Mouse (Mus musculus) heart, embryonic 13.5 days (tissue): ENCODE measurements around the gene Rbm20. TPM values are rescaled to one million over a fixed set of nuclear protein-coding genes. Genes with fewer than 3 reads are reported as not detected.

Experiments used
- ATAC-seq: fragments of 200-750 bp; cut with Nextera tagmentation; 2 replicates; pipeline ENCODE4 v1.8.0; 2017; ENCODE audit warnings: moderate TSS enrichment; ENCODE audit not compliant: insufficient number of reproducible peaks, low FRiP score, low TSS enrichment; ENCODE audit errors: extremely low read depth
- H3K27ac ChIP-seq: fragments of 300-500 bp; sonication (generic); replicated peaks from 2 replicates; pipeline ENCODE4 v1.5.1; 2015; ENCODE audit warnings: moderate library complexity, mild to moderate bottlenecking, inconsistent platforms
- H3K27me3 ChIP-seq: fragments of 300-500 bp; sonication (generic); replicated peaks from 2 replicates; pipeline ENCODE4 v1.6.1; 2015; ENCODE audit warnings: mild to moderate bottlenecking, inconsistent platforms
- H3K36me3 ChIP-seq: fragments of 300-500 bp; sonication (generic); 2 replicates; pipeline ENCODE4 v1.6.1; 2015; ENCODE audit warnings: mild to moderate bottlenecking, inconsistent platforms
- H3K4me1 ChIP-seq: fragments of 300-500 bp; sonication (generic); 2 replicates; pipeline ENCODE4 v1.6.1; 2015; ENCODE audit warnings: inconsistent platforms
- H3K4me2 ChIP-seq: fragments of 300-500 bp; sonication (generic); 2 replicates; pipeline ENCODE4 v1.6.1; 2015; ENCODE audit warnings: inconsistent platforms, mild to moderate bottlenecking, moderate library complexity
- H3K4me3 ChIP-seq: fragments of 300-500 bp; sonication (generic); 2 replicates; pipeline ENCODE4 v1.5.1; 2015; ENCODE audit warnings: moderate library complexity, mild to moderate bottlenecking, inconsistent platforms
- H3K9ac ChIP-seq: fragments of 300-500 bp; sonication (generic); 2 replicates; pipeline ENCODE4 v1.6.1; 2015; ENCODE audit warnings: inconsistent platforms, mild to moderate bottlenecking, moderate library complexity
- H3K9me3 ChIP-seq: fragments of 300-500 bp; sonication (generic); 2 replicates; pipeline ENCODE4 v1.6.1; 2016; ENCODE audit warnings: inconsistent platforms
- WGBS: fragments of 180-500 bp; shearing (Covaris S2); methylation state at CpG from one replicate; pipeline ENCODE4 v1.1.7; 2015; ENCODE audit warnings: mixed read lengths; 5-methylcytosine and 5-hydroxymethylcytosine counted together
- polyA plus RNA-seq: library from polyadenylated mRNA; unstranded; fragments of >200 nt; fragmentation: Nextera tagmentation; extraction: Ambion mirVana; gene quantifications from 2 replicates; pipeline ENCODE4 v1.2.1, GENCODE M21; 2015

Gene Rbm20
- polyA plus RNA-seq, 1 experiment from 2014 or later: 33.1 TPM

DNA sequence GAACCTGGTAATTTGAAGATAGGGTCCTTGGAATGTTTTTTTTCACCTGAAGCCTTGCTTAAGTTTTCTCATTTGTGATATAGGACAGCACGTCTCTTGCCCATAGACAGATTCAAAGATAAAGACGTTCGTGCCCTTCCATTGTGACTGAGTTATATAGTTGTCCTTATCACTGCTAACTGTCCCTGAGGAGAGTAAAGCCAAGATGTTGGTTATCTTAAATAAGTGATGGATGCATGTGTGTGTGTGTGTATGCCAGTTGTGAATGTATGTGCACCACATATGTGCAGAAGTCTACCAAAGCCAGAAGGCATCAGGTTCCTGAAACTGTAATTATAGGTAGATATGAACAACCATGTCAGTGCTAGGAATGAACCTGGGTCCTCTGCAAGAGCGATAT lies 102.7 kb downstream of the Rbm20 start:
- Histone ChIP-seq H3K9me3 (no peaks in the 10 kb centered on the region), H3K27ac (no peak overlapping the region), H3K4me1 (peaks cover 42% of the 10 kb centered on the region), H3K4me3 (no peak overlapping the region), H3K36me3 (no peaks in the 10 kb centered on the region), H3K9ac (no peak overlapping the region), H3K27me3 (no peaks in the 10 kb centered on the region), H3K4me2 (no peak overlapping the region)
- 66% methylated on average over 4 of the region's 4 CpGs for WGBS
- ATAC-seq: no peak

DNA sequence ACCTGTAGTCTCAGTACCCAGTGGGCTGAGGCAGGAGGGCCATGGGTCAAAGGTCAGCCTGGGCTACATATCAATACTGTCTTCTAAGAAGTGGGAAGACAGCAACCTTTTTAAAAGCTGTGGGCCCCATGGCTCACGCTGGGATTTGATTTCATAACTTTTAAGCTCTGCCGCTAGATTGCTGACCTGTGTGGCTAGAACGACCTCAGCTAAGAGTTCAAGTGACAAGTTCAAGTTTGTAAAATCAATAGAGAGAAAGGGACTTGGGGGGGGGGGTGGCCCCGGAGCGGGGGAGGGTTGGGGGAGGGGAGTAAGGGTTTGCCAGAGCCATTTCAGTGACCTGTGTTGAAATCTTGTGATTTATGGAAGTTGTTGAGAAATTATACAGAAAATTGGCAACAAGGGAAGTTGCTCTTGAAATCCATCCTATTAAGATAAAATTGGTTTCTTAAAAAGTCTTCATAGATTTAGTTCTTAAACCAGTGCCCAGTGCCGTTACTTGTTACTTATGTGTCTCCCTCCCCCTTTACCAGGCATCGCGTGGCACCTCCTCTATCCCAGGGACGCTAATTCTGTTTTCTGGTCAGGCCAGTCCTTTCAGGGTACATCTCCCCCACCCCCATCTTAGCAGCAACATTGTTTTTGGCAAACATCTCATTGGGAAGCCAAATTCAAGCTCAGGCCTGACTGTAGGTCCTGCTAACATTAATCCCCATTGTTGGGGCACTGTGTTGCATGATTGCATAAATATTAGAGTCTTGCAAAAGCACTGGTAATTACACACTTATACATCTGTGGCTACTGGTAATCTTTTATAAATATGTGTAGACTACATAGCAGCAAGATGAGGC lies 103.9 kb downstream of the Rbm20 start:
- Histone ChIP-seq H3K27me3 (no peaks in the 10 kb centered on the region), H3K9me3 (no peaks in the 10 kb centered on the region), H3K4me1 (peaks cover 52% of the 10 kb centered on the region), H3K36me3 (no peaks in the 10 kb centered on the region), H3K27ac (no peak overlapping the region), H3K4me2 (no peak overlapping the region), H3K4me3 (no peak overlapping the region), H3K9ac (no peak overlapping the region)
- WGBS: 74% methylated on average over 9 of the region's 9 CpGs
- no peak for ATAC-seq

DNA sequence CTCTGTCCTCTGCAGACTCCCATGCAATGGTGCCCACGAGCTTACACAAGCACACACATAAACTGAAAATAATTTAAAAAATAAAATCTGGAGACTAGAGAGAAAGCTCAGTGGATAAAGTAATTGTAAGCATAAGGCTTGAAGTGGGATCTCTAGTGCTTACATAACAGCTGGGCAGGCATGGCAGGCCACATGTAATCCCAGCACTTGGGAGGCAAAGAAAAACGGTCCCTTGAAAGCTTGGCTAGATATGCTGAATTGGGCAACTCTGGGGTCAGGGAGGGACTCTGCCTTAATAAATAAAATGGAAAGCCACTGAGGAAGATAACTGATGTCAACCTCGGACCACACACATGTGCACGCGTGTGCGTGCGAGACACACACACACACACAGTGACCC lies 104.7 kb downstream of the Rbm20 start:
- 89% methylated on average over 7 of the region's 7 CpGs for WGBS
- Histone ChIP-seq H3K27me3 (no peaks in the 10 kb centered on the region), H3K9me3 (no peaks in the 10 kb centered on the region), H3K9ac (no peak overlapping the region), H3K27ac (no peak overlapping the region), H3K4me1 (peaks cover 60% of the 10 kb centered on the region), H3K4me2 (no peak overlapping the region), H3K4me3 (no peak overlapping the region), H3K36me3 (no peaks in the 10 kb centered on the region)
- no peak for ATAC-seq

DNA sequence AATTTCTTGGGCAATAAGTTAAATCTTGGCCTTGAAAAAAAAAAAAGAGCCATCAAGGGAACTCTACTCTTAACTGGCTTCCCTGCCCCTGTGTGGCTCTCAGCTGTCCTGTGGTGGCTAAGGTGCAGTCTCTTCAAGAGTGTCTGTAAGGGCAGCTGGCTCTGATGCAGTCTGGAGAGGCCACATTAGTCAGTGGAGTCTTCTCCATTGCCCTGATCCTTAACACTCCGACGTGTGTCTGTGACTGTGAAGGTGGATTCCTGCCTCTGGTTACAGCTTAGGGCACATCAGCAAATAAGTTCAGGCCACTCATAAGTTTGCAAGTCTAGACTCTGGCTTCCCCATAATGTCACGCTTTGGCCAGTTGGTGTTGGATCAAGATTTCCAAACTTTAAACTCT lies 108.2 kb downstream of the Rbm20 start:
- H3K36me3 ChIP-seq: no peaks in the 10 kb centered on the region
- H3K4me1 ChIP-seq: peaks cover 68% of the 10 kb centered on the region
- no peak overlapping the region for H3K27ac ChIP-seq
- no peak overlapping the region for H3K4me3 ChIP-seq
- no peak overlapping the region for H3K9ac ChIP-seq
- 77% methylated on average over 3 of the region's 3 CpGs for WGBS
- no peaks in the 10 kb centered on the region for H3K27me3 ChIP-seq
- ATAC-seq: no peak
- H3K9me3 ChIP-seq: no peaks in the 10 kb centered on the region
- H3K4me2 ChIP-seq: no peak overlapping the region

DNA sequence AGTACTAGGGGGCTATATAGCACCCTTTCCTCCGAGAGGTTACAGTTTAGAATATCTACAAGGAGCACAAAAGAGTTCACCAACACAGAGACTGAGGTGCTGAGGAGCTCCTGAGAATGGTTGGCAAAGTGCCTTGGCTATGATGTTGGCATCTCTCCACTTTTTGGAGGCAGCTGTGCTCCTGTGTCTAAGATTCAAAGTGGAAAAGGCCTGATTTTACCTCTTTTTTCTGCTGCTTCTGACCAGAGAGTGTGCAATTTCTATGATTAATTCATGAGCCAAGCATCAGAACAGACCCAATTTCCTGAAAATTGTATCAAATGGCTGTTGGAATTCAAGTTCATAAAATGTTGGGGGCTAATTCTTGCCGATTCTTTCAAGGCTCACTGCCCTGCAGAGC lies 109.1 kb downstream of the Rbm20 start:
- H3K9me3 ChIP-seq: no peaks in the 10 kb centered on the region
- no peak overlapping the region for H3K4me3 ChIP-seq
- ATAC-seq: no peak
- H3K36me3 ChIP-seq: no peaks in the 10 kb centered on the region
- peaks cover 68% of the 10 kb centered on the region for H3K4me1 ChIP-seq
- H3K9ac ChIP-seq: peak overlapping the region; percentile 12; the same call in 1 of the 2 replicates
- peak overlapping the region; percentile 66 for H3K27ac ChIP-seq
- 0 out of 2 replicates have a peak, but pooled peaks cover 5% of the 10 kb centered on the region for H3K27me3 ChIP-seq
- no peak overlapping the region for H3K4me2 ChIP-seq
- 59% methylated on average over 2 of the region's 2 CpGs for WGBS

DNA sequence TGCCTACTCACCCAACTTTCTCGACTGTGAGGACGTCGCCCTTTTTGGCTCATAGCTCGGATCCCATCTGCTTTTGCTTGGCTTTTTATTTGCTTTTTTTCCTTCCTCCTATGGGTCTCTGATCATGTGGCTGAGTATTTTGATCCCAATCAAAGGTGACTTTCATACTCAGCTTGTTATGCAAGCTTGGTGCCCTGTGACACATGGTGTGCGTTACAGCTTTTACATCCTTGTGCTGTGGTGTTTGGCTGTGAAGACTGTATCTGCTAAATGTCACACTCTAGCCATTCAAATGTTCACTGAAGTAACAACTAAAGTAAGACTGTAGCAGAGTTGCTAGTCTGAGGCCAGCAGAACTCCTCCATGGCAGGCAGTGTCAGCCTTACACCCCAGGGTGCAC lies 109.7 kb downstream of the Rbm20 start:
- Histone ChIP-seq H3K4me1 (peaks cover 72% of the 10 kb centered on the region), H3K27ac (peak overlapping the region; percentile 66), H3K36me3 (no peaks in the 10 kb centered on the region), H3K4me3 (no peak overlapping the region), H3K9ac (no peak overlapping the region), H3K9me3 (no peaks in the 10 kb centered on the region), H3K27me3 (0 out of 2 replicates have a peak, but pooled peaks cover 7% of the 10 kb centered on the region), H3K4me2 (no peak overlapping the region)
- ATAC-seq: no peak
- WGBS: 73% methylated on average over 5 of the region's 5 CpGs

DNA sequence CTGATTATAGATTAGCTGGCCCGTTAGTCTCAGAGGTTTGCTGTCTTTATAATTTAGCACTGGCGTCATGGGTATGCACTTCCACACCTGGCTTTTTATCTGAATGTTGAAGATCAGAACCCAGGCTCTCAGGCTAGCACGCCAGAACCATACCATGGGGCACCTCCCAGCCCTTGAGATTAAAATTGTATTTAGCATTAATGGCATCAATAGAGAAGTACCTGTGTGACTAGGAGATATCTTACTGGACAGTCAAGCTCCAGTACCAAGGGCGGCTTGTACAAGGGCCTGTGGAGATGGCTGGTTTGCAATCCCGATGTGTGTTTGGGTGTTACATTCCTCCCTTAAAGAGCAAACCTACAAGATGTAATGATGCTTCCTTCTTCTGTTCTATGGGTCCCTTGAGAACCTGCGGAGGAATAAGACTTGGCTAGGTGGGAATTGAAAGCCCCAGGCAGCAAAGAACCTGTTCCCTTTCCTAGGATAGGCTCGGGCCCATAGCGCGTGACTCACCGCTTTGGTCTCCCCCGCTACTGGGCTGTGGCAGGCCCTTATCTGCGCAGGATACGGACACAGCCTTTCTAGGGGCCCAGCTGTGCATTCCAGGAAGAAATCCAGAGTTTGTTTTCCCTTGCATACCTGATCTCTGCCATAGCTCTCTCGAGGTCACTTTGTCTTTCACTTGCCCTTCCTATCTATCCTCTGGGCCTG lies 111.7 kb downstream of the Rbm20 start:
- Histone ChIP-seq H3K9ac (peak overlapping the region; percentile 35), H3K4me2 (peak overlapping the region; percentile 32), H3K9me3 (no peaks in the 10 kb centered on the region), H3K27ac (peak overlapping the region; percentile 66), H3K27me3 (0 out of 2 replicates have a peak, but pooled peaks cover 7% of the 10 kb centered on the region), H3K4me1 (peaks cover 89% of the 10 kb centered on the region), H3K36me3 (no peaks in the 10 kb centered on the region), H3K4me3 (no peak overlapping the region)
- 23% methylated on average over 14 of the region's 14 CpGs for WGBS
- no peak for ATAC-seq

DNA sequence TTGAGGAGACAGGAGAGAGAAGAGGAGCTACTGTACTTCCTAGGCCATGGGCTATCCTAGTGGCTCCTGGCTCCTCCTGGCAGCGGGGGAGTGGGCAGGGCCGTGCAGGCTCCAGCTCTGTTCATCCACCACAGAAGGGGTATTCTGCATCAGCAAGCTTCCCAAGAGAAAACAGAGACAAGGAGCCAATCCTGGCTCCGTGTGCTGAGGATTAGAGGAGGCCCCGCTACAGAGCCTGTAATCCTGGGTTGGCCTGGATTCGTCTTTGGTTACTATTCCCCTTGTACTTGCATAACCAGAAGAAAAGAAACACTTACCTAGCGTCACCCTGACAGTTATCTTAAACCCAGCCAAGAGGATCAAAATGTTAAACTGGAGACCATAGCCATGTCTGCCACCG lies 112.5 kb downstream of the Rbm20 start:
- no peaks in the 10 kb centered on the region for H3K36me3 ChIP-seq
- no peak overlapping the region for H3K4me3 ChIP-seq
- H3K9ac ChIP-seq: peak overlapping the region; percentile 8; the same call in 1 of the 2 replicates
- peaks cover 95% of the 10 kb centered on the region for H3K4me1 ChIP-seq
- H3K9me3 ChIP-seq: no peaks in the 10 kb centered on the region
- H3K27me3 ChIP-seq: 0 out of 2 replicates have a peak, but pooled peaks cover 7% of the 10 kb centered on the region
- H3K27ac ChIP-seq: peak overlapping the region; percentile 66
- 47% methylated on average over 7 of the region's 7 CpGs for WGBS
- no peak for ATAC-seq
- peak overlapping the region; percentile 32; the same call in 1 of the 2 replicates for H3K4me2 ChIP-seq

DNA sequence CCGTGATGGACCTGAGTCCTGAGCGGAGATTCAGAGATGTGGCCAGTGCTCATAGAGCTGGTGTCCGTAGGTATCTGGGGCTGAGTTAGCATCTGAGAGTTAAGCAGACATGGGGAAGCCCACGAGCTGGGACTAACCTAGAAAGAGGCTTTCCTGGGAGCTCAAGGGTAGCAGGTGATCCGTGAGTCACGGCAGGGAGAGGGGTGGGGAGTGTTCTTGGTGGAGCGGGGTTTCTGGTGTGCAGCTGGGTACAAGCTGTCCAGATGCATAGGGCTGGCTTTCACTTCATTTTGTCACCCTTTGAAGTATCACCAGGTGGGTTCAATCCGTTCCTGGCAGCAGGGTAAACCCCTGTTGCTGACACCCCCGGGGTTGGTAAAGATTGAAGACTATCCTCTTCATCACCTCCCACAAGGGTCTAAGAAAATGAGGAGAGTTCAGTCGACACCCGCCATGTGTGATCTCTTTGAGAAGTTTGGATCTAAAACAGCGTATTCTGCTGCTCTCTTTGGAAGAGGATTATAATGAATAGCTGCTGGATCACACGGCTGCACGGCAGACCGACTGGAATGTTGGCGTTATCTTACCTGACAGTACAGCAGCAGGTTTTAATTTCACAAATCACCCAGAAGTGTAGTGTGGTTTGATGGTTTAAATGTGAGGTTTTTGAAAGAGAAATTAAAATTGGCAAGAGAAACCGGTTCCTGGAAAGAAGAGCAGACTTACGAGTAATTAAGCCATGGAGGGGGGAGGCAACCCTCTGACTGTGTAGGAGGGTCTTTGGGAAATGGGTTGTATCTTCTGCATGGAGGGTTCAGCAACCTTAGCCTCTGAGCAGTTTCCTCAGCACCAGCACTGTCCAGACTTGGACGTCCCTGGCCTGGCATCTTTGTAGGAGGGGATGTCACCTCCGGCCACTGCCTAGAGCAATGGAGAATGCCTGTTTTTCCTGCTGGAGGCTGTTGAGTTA lies 114.9 kb downstream of the Rbm20 start:
- 0 out of 2 replicates have a peak, but pooled peaks cover 7% of the 10 kb centered on the region for H3K27me3 ChIP-seq
- WGBS: 46% methylated on average over 20 of the region's 20 CpGs
- H3K27ac ChIP-seq: peak overlapping the region; percentile 94
- H3K4me2 ChIP-seq: peak overlapping the region; percentile 60
- H3K36me3 ChIP-seq: no peaks in the 10 kb centered on the region
- peak overlapping the region; percentile 23 for H3K4me3 ChIP-seq
- no peak for ATAC-seq
- peaks cover 95% of the 10 kb centered on the region for H3K4me1 ChIP-seq
- H3K9ac ChIP-seq: peak overlapping the region; percentile 77
- no peaks in the 10 kb centered on the region for H3K9me3 ChIP-seq

DNA sequence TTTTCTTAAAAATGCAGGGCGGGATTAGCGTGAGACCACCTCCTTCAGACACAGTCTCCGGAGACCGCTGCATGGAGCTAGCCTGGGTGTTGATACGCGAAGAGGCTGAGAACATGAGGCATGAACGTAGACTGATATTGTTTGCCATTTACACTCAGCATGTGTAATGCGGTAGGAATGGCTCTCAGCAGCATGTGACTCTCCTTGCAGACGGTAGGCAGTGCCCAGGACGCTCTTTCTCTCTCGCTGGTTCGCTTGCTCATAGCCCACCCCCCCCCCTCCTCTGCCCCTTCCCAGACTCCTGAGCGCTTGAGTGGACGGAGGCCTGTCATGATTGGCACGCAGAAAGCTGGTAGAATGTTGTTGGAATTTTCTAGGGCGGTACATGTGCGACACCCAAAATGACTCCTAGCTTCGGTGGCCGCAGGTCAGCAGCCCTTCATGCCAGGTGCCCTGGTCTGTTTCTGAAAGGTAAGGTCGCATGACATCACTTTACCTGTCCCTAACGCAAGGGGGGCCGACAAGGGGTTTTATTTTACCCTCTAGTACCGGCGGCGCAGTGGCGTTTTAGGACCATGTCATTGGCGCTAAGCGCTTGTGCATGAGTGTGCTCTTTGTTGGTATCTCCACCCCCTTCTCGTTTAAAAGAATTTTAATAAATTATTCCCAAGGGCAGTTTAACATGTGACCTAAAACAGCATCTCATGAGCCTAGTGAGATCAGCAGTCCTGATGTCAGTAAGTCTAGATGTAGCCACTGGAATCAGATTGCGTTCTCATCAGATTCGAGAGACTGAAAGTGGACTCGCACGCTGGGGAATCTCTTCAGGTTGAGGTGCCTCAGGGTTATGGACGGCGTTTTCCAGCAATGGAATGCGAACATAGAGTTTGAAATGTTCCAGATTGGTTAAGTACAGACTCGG lies 116.1 kb downstream of the Rbm20 start:
- WGBS: 53% methylated on average over 37 of the region's 37 CpGs
- Histone ChIP-seq H3K4me1 (peaks cover 95% of the 10 kb centered on the region), H3K36me3 (no peaks in the 10 kb centered on the region), H3K27me3 (0 out of 2 replicates have a peak, but pooled peaks cover 7% of the 10 kb centered on the region), H3K4me2 (peak overlapping the region; percentile 60), H3K9ac (peak overlapping the region; percentile 77), H3K9me3 (no peaks in the 10 kb centered on the region), H3K27ac (peak overlapping the region; percentile 94), H3K4me3 (peak overlapping the region; percentile 50)
- peak; percentile 61; the same call in 1 of the 2 replicates for ATAC-seq
